9 mouse cellular contexts compared by ENCODE assay signal in genomic region chr17:75435599-75435998, GRCm38 (mm10). TPM values are rescaled to one million over a fixed set of nuclear protein-coding genes. Genes with fewer than 3 reads are reported as not detected.
DNase-seq lines count a peak whose midpoint lies in the region.
"Had no signal": no experiment of that assay in that cellular context is flagged by ENCODE, and none has a peak within 500 bp of the region (broad histone marks: within the 10 kb centered on the region; RNA-seq: fewer than 3 reads in every experiment).

TSS of gene Rasgrp3 (plus strand) at chr17:75435896.

- no peaks in the 10 kb centered on the region for H3K36me3 ChIP-seq in embryonic facial prominence, embryonic 10.5 days (replicated peaks)
- H3K36me3 ChIP-seq: G1E had no signal

- no peaks in the 10 kb centered on the region for H3K27me3 ChIP-seq in embryonic facial prominence, embryonic 10.5 days (replicated peaks; ENCODE audit: low read depth, poor library complexity, severe bottlenecking)

- no peak within 1 kb of the TSS for H3K27ac ChIP-seq in embryonic facial prominence, embryonic 10.5 days (replicated peaks)

- WGBS in embryonic facial prominence, embryonic 10.5 days = 71% methylated on average over 6 of the region's 6 CpGs

- intact Hi-C loops in heart, postnatal 10 days (cut with DNase I) = loop anchor here (1.0 kb wide), 1 partner anchor 25 kb away; no protein-coding TSS in a partner anchor

- no peaks in the 10 kb centered on the region for H3K9me3 ChIP-seq in embryonic facial prominence, embryonic 10.5 days

- H3K4me1 ChIP-seq in embryonic facial prominence, embryonic 10.5 days = peaks cover 9% of the 10 kb centered on the region; the same call in 1 of the 2 replicates

- peak within 1 kb of the TSS; percentile 24; the same call in 1 of the 2 replicates for H3K4me3 ChIP-seq in embryonic facial prominence, embryonic 10.5 days

- no peak for DNase-seq in layer of hippocampus, adult 8-10 months (ENCODE audit: low spot score in 2 of 2)
- DNase-seq in layer of hippocampus, adult 18-20 months (ENCODE audit: low spot score in 2 of 2) = no peak
- no peak for DNase-seq in embryonic facial prominence, embryonic 10.5 days (ENCODE audit: low spot score)
- DNase-seq in heart, postnatal 10 days = peak; percentile 47 to 53
- peak; percentile 46 to 47 for DNase-seq in lung, adult 18-20 months
- no peak for DNase-seq in right cerebral cortex, postnatal 10 days (ENCODE audit: low spot score in 2 of 2)
- DNase-seq in ovary, adult 18-20 months (ENCODE audit: low spot score) = no peak
- no peak for DNase-seq in thymus, postnatal 25 days

RNA-seq across cellular contexts. Expression of gene Rasgrp3, which starts in this region (rescaled TPM):
- total RNA-seq in layer of hippocampus, adult 8-10 months (2022) = 10 to 100 TPM; 13.7 to 31.8 (median 24.5) TPM
- 10 to 100 TPM in 1 of 2 experiments, 1 to 10 TPM in 1; 8.9 to 13.6 TPM for total RNA-seq in layer of hippocampus, adult 18-20 months (2021)
- 5.5 and 6.0 TPM in 2 replicates for polyA plus RNA-seq in embryonic facial prominence, embryonic 10.5 days (2016; fragmentation: Nextera tagmentation; extraction: Ambion mirVana)
- total RNA-seq in heart, postnatal 10 days (2021) = 10 to 100 TPM; 46.1 to 67.9 TPM
- polyA plus RNA-seq: G1E had no signal

Comparison
In these comparisons a context has a peak if more than half of its experiments do, and no peak if none do; other contexts are left out.
1. DNase-seq: peak in heart, postnatal 10 days (2 of 2) and lung, adult 18-20 months (2 of 2); none in layer of hippocampus, adult 8-10 months (0 of 2), layer of hippocampus, adult 18-20 months (0 of 2), embryonic facial prominence, embryonic 10.5 days (single experiment), right cerebral cortex, postnatal 10 days (0 of 2), ovary, adult 18-20 months (single experiment) and thymus, postnatal 25 days (single experiment).